Mouse (Mus musculus) urinary bladder, postnatal 25 days (tissue): Measurements from ENCODE around the gene Krt39.

Source experiments
- DNase-seq: peaks from one replicate; pipeline ENCODE4 v3.0.0; 2022; ENCODE audit warnings: low spot score

The Krt39 gene

GRCm38 (mm10) chr11:99471946-99472345 is 49.2 kb downstream of the Krt39 start:
- no peak for DNase-seq

- DNase-seq, result no peak
Observed at GRCm38 (mm10) chr11:99469228-99469627, 51.9 kb downstream of the Krt39 start.

GRCm38 (mm10) chr11:99468566-99468965 is 52.6 kb downstream of the Krt39 start:
- peak; percentile 34 for DNase-seq

GRCm38 (mm10) chr11:99466316-99466715 is 54.8 kb downstream of the Krt39 start:
- DNase-seq, result no peak

- DNase-seq, result peak; percentile 88
Observed at GRCm38 (mm10) chr11:99464836-99465235, 56.3 kb downstream of the Krt39 start.
